Mouse (Mus musculus) ES-CJ7 (cell line): ENCODE data around the gene Sectm1b.
"Not testable (repeated sequence)": the region's sequence is repeated elsewhere in the genome, so short reads cannot be mapped to it uniquely, and the experiment has no call there.

Experiments
- DNase-seq: peaks from one replicate; pipeline ENCODE4 v3.0.0; 2011; ENCODE audit warnings: low read depth, low spot score

Gene Sectm1b

GRCm38 (mm10) chr11:121069662-121070061, 6.3 kb upstream of the Sectm1b start:
- DNase-seq = not testable (repeated sequence)

DNA sequence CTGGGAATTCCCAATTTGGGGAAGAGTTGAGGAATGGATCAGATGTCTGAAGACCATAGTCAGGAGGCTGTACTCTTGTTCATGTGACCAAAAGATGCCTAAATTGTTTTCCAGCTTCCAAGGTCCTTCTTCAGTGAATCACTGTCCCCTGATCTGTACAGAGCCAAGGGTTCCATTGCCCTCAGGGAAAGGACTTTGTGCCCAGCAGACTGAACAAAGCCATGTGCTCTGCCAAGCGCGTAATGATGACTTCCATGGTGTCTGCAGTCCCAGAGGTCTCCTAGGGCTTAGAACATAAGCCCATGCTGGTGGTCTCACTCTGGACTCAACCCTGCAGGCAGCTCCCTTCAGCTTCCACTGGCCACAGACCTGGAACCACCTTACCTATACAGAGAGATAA, 4.5 kb upstream of the Sectm1b start:
- DNase-seq = no peak

DNA sequence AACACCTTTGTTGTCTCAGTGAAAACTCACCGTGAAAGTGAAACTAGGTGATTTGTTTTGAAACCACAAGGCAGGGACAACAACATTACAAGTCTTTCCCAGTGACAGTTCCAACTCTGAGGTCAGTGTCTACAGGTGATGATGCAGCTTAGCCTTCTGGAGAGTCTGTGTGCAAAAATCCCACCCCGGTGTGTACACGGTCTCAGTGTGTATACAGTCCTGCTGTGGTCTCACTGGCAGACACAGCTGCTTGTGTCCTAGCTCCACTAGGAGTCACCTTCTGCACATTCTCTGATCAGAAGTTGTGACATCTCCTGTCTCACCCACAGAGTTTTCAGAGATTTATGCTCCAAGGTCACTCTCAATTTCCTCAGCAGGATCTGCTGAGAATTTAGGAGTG, 828 bp upstream of the Sectm1b start:
- DNase-seq = no peak

DNA sequence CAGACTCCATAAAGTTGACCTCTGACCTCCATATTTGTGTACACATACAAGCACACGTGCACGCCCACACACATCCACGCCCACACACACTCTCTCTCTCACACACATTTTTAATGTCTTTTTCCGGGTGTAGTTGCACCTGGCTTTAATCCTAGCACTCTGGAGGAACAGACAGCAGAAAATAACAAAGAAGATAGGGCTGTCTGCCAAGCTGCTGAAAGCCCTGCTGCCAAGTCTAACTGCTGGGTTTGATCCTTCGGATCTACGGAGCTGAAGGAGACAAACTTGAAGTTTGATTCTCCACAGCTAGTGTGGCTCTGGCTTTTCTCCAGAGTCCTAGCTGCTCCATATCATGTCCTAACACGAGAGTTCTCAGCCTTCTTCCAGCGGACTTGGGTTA, 1.8 kb downstream of the Sectm1b start:
- DNase-seq = no peak

DNA sequence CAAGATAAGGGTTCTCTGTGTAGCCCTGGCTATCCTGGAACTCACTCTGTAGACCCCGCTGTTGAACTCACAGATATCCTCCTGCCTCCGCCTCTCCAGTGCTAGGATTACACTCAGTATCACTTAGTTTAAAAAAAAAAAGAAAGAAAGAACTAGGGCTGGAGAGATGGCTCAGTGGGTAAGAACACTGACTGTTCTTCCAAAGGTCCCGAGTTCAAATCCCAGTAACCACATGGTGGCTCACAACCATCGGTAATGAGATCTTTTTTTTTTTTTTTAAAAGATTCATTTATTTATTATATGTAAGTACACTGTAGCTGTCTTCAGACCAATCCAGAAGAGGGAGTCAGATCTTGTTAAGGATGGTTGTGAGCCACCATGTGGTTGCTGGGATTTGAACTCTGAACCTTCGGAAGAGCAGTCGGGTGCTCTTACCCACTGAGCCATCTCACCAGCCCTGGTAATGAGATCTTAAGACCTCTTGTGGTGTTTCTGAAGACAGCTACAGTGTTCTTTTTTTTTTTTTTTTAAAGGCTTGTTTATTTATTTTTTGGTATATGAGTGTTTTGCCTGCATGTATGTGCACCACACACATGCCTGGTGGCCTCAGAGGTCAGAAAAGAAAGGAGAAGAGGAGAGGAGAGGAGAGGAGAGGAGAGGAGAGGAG, 2.8 kb downstream of the Sectm1b start:
- DNase-seq = not testable (repeated sequence)

DNA sequence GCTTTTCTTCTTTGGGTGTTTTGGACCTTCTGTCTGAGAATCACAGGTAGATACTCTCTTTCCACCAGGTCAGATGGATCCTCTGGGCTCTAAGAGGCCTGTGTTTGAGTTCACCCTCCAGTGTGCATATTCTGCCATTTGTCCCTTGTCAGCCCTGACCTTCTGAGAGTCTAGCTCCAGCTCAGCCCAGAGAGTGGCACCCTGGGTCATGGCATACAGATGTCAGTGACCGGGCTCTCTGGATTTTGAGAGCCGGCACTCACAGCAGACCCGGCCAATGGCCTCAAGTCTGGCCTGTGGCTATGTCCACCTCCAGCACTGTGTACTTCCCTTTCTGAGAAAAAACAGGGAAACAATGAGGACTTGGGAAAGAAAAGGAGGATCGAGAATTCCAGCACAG, 3.9 kb downstream of the Sectm1b start:
- no peak for DNase-seq

- DNase-seq = no peak
These were observed 4.4 kb downstream of the Sectm1b start for GRCm38 (mm10) chr11:121058956-121059355.

DNA sequence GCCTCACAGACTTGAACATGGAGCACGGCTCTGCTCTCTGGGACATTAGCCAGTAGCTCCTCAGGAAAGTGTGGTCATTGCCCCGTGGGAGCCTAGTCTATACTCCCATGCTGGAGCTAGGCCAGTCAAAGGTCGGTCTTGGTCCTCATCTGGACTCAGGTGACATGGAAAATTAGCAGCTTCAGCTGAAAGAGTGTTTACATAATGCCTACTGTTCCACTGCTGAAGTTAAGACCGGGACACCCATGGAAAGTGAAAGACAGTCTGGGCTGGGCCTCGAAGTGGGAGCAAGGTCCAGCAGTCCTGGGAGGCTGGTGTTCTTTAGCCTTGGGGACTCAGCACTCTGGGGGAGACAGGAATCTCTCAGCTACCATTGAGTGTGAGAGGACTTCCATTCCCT, 5.2 kb downstream of the Sectm1b start:
- no peak for DNase-seq

- DNase-seq = no peak
These were observed 6.7 kb downstream of the Sectm1b start for GRCm38 (mm10) chr11:121056536-121057236.

DNA sequence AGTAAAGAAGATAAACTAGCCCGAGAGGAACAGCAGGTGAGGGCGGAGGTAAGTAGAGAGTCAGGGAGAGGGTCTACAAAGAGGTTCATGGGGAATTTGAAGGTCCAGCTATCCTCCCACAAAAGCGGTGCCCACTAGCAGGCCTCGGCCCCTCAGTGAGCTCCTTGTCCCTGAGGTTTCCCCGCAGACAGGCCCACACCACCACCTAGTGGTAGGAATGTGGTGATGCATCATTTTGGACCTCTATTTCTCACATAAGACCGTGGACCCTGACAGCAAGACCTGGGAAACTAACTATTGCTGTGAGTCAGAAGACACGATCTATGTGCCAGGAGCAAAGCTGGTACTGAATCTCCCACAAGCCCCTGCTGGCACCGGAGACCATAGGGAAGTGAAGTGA, 9.8 kb downstream of the Sectm1b start:
- DNase-seq = peak; percentile 87

GRCm38 (mm10) chr11:121052387-121052786, 11.0 kb downstream of the Sectm1b start:
- no peak for DNase-seq

GRCm38 (mm10) chr11:121051793-121052192, 11.6 kb downstream of the Sectm1b start:
- DNase-seq = no peak

DNA sequence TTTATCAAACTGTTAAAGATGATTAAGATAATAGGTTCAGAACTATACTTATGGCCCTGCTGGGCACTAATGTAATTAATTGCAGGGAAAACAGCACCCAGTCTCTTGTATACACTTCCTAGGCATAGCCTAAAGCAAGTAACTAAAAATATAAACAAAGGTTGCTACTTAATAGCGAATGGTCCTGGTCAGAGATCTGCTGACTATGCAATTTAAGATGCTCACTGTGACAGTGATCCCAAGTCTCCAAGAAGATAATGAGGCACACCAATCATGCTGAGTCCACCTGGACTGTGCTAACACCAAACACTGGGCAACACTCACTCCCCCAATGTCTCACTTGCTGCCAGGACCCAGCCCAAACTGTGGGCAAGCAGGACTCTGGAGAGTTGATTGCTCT, 13.5 kb downstream of the Sectm1b start:
- DNase-seq = no peak

- peak; percentile 54 for DNase-seq
These were observed 15.5 kb downstream of the Sectm1b start for GRCm38 (mm10) chr11:121047826-121048399.

DNA sequence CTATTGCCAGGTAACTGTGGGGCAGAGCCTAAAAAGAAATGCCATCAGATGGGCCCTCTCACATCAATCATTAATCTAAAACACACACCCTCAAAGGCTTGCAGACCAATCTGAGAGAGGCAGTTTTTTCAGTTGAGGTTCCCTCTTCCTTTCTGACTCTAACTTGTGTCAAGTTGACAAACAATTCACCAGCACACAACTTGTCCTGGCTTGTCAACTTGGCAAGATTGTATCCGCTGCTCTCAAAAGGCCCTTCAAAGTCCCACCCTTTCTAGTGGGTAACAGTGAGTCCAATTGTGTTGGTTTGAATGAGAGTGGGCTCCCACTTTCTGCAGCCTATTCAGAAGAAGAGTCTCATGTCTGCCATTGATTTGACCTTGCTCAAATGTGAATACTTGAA, 18.1 kb downstream of the Sectm1b start:
- DNase-seq = no peak

DNA sequence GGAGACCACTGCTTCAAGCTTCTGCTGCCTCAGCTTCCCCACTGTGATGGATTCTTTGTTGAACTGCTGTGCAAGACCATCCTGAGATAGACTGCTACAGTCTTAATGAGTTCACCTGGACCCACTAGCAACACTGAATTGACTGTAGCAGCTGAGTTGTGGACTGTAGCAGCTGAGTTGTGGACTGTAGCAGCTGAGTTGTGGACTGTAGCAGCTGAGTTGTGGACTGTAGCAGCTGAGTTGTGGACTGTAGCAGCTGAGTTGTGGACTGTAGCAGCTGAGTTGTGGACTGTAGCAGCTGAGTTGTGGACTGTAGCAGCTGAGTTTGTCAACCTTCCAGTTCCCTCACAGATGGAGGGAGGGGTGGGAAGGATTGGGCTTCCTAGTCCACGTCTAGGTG, 20.3 kb downstream of the Sectm1b start:
- DNase-seq = not testable (repeated sequence)

- DNase-seq = no peak
These were observed 20.9 kb downstream of the Sectm1b start for GRCm38 (mm10) chr11:121042480-121042879.

DNA sequence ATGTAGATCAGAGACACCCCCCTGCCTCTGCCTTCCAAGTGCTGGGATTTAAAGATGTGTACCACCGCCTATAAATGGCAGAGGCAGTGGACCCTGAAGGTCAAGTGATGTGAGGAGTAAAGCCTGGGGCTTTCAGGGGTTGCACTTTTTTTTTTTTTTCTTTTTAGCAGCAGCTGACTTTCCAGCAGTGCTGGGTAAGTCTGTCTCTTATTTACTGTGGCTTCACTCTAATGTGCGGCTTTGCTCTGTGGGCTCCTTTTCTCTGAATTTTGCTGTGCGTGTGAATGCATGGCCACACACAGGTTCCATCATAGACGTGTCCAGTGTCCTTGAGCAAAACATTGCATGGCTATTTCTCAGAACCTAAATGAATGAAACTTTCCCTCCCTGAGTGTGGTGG, 21.7 kb downstream of the Sectm1b start:
- no peak for DNase-seq

DNA sequence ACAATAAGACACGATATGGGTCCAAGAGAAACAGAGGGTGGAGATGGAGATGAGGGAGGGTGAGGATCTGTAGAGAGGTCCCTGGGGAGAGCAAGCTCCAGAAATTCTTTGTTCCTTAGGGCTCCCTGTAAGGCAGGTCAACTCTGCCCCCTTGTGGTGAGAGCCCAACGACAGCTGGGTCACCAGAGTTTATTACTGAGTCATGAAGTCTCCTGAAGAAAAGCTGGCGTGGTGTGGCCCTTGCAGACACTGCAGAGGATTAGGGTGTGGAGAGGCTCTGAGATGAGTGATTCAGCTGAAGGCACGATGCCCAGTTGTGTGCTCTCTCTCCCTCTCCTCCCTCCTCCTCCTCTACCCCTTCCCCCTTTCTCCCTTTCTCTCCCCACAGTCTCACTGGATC, 22.2 kb downstream of the Sectm1b start:
- peak; percentile 84 for DNase-seq

DNA sequence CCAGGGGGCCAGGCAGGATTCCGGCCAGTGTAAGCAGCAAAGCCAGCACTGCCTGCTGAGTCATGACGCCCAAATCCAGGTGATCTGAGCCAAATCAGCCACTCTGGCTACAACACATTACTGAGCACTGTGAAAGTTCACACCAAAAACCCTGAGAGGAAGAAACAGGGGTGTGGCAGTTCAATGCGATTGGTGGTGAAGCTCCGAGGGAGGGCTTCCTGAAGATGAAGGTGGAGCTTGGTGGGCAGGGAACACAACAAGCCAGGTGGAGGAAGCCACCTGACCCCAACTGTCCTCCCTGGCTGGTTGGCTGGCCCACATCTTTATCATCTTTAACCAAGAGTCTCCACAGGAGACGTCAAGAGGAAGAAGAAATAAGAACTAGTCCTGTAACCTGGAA, 24.1 kb downstream of the Sectm1b start, which contains the start of gene Cd7:
Cd7 (minus strand) TSS at position 117 of the 400 bp plus-strand sequence.
- no peak for DNase-seq

GRCm38 (mm10) chr11:121038366-121039240, 24.8 kb downstream of the Sectm1b start:
- DNase-seq = no peak

DNA sequence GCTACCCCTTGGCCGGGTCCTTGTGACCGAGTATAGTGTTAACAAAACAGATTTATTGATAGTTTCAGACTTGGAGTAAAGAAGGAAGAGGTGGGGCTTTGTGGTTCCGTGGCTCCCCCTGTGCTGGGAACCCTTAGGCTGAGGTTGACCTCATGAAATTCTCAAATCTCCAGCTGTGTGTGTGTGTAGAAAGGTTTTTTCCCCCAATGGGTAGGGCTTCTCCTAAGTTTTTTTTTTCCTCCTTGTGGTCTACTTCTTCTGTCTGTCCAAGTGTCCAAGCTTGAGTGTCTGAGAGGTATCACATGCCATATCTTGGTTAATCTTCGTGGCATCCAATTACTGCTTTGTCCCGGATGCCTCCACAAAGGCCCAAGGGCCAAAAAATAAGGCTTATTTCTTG, 30.3 kb downstream of the Sectm1b start:
- DNase-seq = no peak
